7 mouse cellular contexts compared by ENCODE assay signal in the genomic region with DNA sequence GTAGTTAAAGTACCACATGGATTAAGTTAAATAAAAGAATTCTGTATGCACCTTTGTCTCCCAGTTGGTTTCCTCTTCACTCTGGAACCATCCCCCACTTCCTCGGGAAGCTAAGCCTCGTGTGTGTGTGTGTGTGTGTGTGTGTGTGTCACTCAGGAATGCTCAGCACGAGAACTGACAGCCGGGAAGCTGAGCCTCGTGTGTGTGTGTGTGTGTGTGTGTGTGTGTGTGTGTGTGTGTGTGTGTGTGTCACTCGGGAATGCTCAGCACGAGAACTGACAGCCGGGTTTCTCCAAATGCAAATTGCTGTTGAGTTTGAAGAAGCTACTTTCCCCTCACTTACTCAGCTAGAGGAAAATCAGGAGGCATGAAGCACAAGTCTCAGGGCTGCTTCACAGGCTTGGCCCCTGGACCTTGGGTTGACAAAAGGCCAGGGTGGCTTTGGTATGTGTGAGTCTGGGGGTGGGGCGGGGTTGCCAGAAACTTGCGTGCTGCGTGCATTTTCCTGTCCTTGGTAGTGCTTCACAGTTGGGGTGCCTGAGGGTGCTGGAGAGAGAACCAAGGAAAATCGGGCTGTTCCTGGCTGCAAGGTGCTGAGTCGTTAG. TPM values are rescaled to one million over a fixed set of nuclear protein-coding genes. Genes with fewer than 3 reads are reported as not detected.
DNase-seq lines count a peak whose midpoint lies in the region; ATAC-seq and TF ChIP-seq lines count a peak whose summit lies in the region.

No protein-coding gene starts in this region.

- no peaks in the 10 kb centered on the region for H3K9me3 ChIP-seq in embryonic facial prominence, embryonic 13.5 days
- H3K9me3 ChIP-seq in lung, postnatal 0 days (ENCODE audit: low read length): no peaks in the 10 kb centered on the region

- no peak overlapping the region for H3K9ac ChIP-seq in embryonic facial prominence, embryonic 13.5 days
- H3K9ac ChIP-seq in lung, postnatal 0 days (replicated peaks; ENCODE audit: low read depth): no peak overlapping the region

- 17% methylated on average over 12 of the region's 13 CpGs for WGBS in embryonic facial prominence, embryonic 13.5 days
- 15% methylated on average over 13 of the region's 13 CpGs for WGBS in lung, postnatal 0 days

- no peak; the same call in 1 of the 2 replicates for ATAC-seq in embryonic facial prominence, embryonic 13.5 days (ENCODE audit: insufficient number of reproducible peaks, insufficient read depth, low FRiP score, low TSS enrichment, low read depth)
- ATAC-seq in lung, postnatal 0 days: peak; percentile 78

- peaks cover 16% of the 10 kb centered on the region for H3K4me1 ChIP-seq in embryonic facial prominence, embryonic 13.5 days
- H3K4me1 ChIP-seq in lung, postnatal 0 days (ENCODE audit: insufficient read depth, low read depth, low read length): no peaks in the 10 kb centered on the region

- H3K4me3 ChIP-seq in embryonic facial prominence, embryonic 13.5 days: no peak overlapping the region
- H3K4me3 ChIP-seq in lung, postnatal 0 days (ENCODE audit: low read depth, low read length): no peak overlapping the region

- no peak for TF ChIP-seq EP300 in lung, postnatal 0 days (IDR thresholded peaks at IDR 0.05)

- H3K27ac ChIP-seq in embryonic facial prominence, embryonic 13.5 days: peak overlapping the region; percentile 82
- H3K27ac ChIP-seq in lung, postnatal 0 days (ENCODE audit: low read length): peak overlapping the region; percentile 49; the same call in 1 of the 2 replicates

- H3K27me3 ChIP-seq in embryonic facial prominence, embryonic 13.5 days: no peaks in the 10 kb centered on the region
- H3K27me3 ChIP-seq in lung, postnatal 0 days (replicated peaks; ENCODE audit: insufficient read depth, low read length): no peaks in the 10 kb centered on the region

- peak; percentile 33 to 52 for DNase-seq in adrenal gland, postnatal 36 days
- peak; percentile 73 for DNase-seq in heart, postnatal 4 days
- DNase-seq in lung, postnatal 0 days (ENCODE audit: low spot score): peak; percentile 71
- no peak for DNase-seq in MN1 (ENCODE audit: low spot score)
- DNase-seq in ovary, postnatal 10 days (ENCODE audit: low spot score): no peak
- no peak for DNase-seq in left cerebral cortex, adult 8-10 months (ENCODE audit: low spot score in 2 of 2)

- peaks cover 25% of the 10 kb centered on the region for H3K36me3 ChIP-seq in embryonic facial prominence, embryonic 13.5 days
- peaks cover 6% of the 10 kb centered on the region; the same call in 1 of the 2 replicates for H3K36me3 ChIP-seq in lung, postnatal 0 days (ENCODE audit: insufficient read depth, low read length)

- H3K4me2 ChIP-seq in embryonic facial prominence, embryonic 13.5 days: peak overlapping the region; percentile 18; the same call in 1 of the 2 replicates
- H3K4me2 ChIP-seq in lung, postnatal 0 days (replicated peaks; ENCODE audit: low read depth, low read length): peak overlapping the region; percentile 11; the same call in 1 of the 2 replicates

- no peak for TF ChIP-seq CTCF in lung, postnatal 0 days (IDR thresholded peaks at IDR 0.05)

RNA-seq across cellular contexts. Expression of a gene that starts 30.3 kb away (rescaled TPM):
- not detected for total RNA-seq in adrenal gland, postnatal 36 days (2021)
- 0.31 TPM in 1 of 2 replicates, not detected in the other for polyA plus RNA-seq in embryonic facial prominence, embryonic 13.5 days (2015; fragmentation: Nextera tagmentation; extraction: Ambion mirVana)
- total RNA-seq in heart, postnatal 4 days (2021): not detected
- polyA plus RNA-seq in lung, postnatal 0 days (2015; fragmentation: Nextera tagmentation; extraction: Ambion mirVana): not detected in 2 replicates
- total RNA-seq in left cerebral cortex, adult 8-10 months (2022): 1 to 10 TPM; 1.4 to 2.7 (median 2.1) TPM

RNA-seq across cellular contexts. Expression of a gene that starts 39.9 kb away (rescaled TPM):
- total RNA-seq in adrenal gland, postnatal 36 days (2021): under 1 TPM in 1 of 2 experiments, not detected in 1; 0.26 TPM
- polyA plus RNA-seq in embryonic facial prominence, embryonic 13.5 days (2015; fragmentation: Nextera tagmentation; extraction: Ambion mirVana): 2.0 and 2.1 TPM in 2 replicates
- under 1 TPM in 1 of 2 experiments, not detected in 1; 0.24 TPM for total RNA-seq in heart, postnatal 4 days (2021)
- 0.37 and 0.69 TPM in 2 replicates for polyA plus RNA-seq in lung, postnatal 0 days (2015; fragmentation: Nextera tagmentation; extraction: Ambion mirVana)
- total RNA-seq in left cerebral cortex, adult 8-10 months (2022): under 1 TPM; 0.39 to 0.76 (median 0.67) TPM

Comparison
In these comparisons a context has a peak if more than half of its experiments do, and no peak if none do; other contexts are left out.
1. DNase-seq: peak in adrenal gland, postnatal 36 days (2 of 2), heart, postnatal 4 days (single experiment) and lung, postnatal 0 days (single experiment); none in MN1 (single experiment), ovary, postnatal 10 days (single experiment) and left cerebral cortex, adult 8-10 months (0 of 2).